Mouse (Mus musculus) cortical plate, adult 2 months (tissue): ENCODE measurements at regions not wholly inside any gene's neighbourhood (a gene's known extent, or its start where the extent isn't known, plus 50 kb on each side); places are given as distances from the start of the nearest gene placed in this dataset.

ENCODE experiments used
- CTCF ChIP-seq: fragments of 200-500 bp; IDR thresholded peaks from 2 replicates; pipeline ENCODE4 v1.5.1; 2011; ENCODE audit warnings: mild to moderate bottlenecking, control low read depth, low read length; ENCODE audit not compliant: insufficient read depth; ENCODE audit errors: extremely low read depth
- POLR2A ChIP-seq: fragments of 200-500 bp; IDR thresholded peaks from 2 replicates; pipeline ENCODE4 v1.6.1; 2011; ENCODE audit warnings: mild to moderate bottlenecking, low read length, control low read depth; ENCODE audit not compliant: insufficient read depth; ENCODE audit errors: extremely low read depth

DNA sequence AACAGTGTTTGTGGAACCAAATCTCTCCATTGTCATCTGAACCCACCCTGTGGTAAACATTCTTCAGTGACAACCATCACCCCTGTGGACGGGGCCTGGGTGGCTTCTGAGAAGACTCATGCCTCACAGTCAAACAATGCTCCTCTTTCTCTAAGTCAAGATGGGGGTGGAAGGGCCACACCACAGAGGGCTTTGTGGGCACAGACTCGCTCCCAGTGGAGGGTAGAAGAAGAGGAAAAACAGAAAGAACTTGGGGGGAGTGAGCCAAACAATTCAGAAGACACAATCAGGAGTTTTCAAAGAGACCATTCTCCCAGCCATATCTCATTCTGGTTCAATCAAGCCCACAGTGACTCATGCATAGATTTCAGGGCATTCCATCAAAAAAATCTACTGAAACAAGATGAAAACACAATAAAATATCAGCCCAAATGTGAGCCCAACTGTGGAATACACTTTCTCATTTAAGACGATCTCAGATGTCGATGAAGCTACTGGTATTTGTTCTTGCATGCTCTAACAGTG is 339.7 kb downstream of the Setd4 start:
- TF ChIP-seq CTCF (no peak), POLR2A (no peak)
